Mouse (Mus musculus) brain, embryonic 14.5 days (tissue): ENCODE measurements around the gene Lhfpl2.

Experiments used
- CTCF ChIP-seq: fragments of 200-500 bp; IDR thresholded peaks from 2 replicates; pipeline ENCODE4 v1.5.1; 2012; ENCODE audit warnings: inconsistent platforms, mild to moderate bottlenecking, moderate library complexity, borderline replicate concordance; ENCODE audit not compliant: insufficient read depth, insufficient read length; ENCODE audit errors: extremely low read depth
- POLR2A ChIP-seq: fragments of 200-500 bp; IDR thresholded peaks from 2 replicates; pipeline ENCODE4 v1.6.1; 2012; ENCODE audit warnings: mild to moderate bottlenecking, inconsistent platforms, borderline replicate concordance; ENCODE audit not compliant: poor library complexity, insufficient read depth, insufficient read length, severe bottlenecking; ENCODE audit errors: extremely low read depth

GRCm38 (mm10) chr13:94122703-94123592 is 65.4 kb downstream of the Lhfpl2 start:
- TF ChIP-seq POLR2A (no peak), CTCF (no peak)
